Mouse (Mus musculus) lung, postnatal 4 days (tissue): ENCODE results near the gene Gm3594.
A peak's percentile ranks its signal among the peaks of the same experiment; 100 is the strongest.
"Not testable (repeated sequence)": the region's sequence is repeated elsewhere in the genome, so short reads cannot be mapped to it uniquely, and the experiment has no call there.

Experiments used
- DNase-seq, 2 experiments: peaks; one replicate each; pipeline ENCODE4 v3.0.0; 2021

Gm3594 gene

GRCm38 (mm10) chr14:6444511-6444910, at the start of gene Gm3594:
Gene Gm3594 (minus strand): TSS chr14:6444611.
- DNase-seq: not testable (repeated sequence)

DNA sequence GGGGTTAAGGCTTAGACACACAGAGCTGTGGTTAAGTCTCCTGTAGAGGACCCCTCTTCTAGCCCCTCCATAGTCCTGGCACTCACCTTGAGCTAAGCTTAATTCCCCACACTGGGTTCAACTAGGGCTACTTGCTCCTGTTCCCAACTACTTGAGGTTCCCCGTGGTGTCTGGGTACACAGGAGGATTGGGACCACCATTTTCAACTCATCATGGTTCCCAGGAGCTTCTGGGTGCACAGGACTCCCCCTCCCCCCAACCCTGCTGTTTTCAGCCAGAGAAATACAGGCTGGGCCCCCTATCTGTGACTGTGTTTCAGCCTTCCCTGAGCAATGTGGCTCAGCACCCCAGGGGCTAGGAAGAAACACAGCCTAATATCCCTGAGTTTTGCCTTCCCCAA, 41.9 kb upstream of the Gm3594 start:
- not testable (repeated sequence) for DNase-seq

GRCm38 (mm10) chr14:6485541-6485940, 41.1 kb upstream of the Gm3594 start:
- not testable (repeated sequence) for DNase-seq

- DNase-seq: peak in 1 of 2 experiments; percentile 37
Observed at GRCm38 (mm10) chr14:6482126-6482525, 37.7 kb upstream of the Gm3594 start.

- DNase-seq: not testable (repeated sequence)
Observed at GRCm38 (mm10) chr14:6471856-6472255, 27.4 kb upstream of the Gm3594 start.

DNA sequence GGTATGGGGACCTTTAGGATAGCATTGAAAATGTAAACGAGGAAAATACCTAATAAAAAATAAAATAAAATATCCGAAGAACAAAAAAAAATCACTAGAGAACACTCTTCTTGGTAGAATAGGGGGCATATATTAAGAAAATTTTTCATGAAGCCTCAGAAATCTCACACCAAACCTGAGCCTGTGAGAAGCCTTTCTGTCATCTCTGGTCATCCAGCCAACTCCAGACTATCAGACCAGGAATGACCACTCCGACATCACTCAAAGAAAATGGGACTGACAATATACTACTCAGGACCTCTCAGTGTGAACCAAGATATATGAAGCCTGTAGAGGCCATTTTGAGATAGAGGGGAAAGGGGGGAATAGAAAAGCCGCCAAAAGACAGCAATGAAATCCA, 3.6 kb downstream of the Gm3594 start:
- not testable (repeated sequence) for DNase-seq

DNA sequence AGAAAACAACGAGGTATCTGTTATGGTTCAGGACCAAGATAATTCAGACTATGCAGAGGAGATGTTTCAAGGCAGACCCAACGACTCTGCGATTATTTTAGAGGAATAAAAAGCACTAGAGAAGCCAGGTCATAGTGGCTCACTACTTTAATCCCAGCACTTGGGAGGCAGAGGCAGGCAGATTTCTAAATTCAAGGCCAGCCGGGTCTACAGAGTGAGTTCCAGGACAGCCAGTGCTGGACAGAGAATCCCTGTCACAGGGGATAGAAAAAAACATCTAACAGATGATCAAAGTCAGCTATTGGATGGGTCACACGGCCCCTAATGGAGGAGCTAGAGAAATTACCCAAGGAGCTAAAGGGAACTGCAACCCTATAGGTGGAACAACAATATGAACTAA, 4.2 kb downstream of the Gm3594 start:
- DNase-seq: peak in 1 of 2 experiments; percentile 17

DNA sequence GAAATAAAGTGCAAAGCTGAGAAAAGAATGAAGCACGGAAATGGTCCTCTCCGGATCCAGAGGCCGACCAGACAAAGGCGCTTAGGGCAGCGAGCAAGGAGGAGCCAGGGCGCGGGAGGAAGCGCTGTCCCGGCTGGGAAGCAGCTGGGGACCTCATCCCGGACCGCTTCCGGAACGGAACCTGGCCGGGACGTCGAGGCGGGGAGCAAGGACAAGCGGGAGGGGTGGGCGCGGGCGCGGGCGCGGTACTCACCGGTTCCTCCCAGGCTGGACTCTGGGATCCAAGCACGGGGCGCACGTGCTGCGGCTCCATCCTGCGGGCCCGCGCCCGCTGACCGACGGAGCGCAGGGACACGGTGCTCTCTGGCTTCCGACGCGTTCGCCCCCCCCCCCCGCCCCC, 17.6 kb downstream of the Gm3594 start:
- peak; percentile 39 to 67 for DNase-seq

DNA sequence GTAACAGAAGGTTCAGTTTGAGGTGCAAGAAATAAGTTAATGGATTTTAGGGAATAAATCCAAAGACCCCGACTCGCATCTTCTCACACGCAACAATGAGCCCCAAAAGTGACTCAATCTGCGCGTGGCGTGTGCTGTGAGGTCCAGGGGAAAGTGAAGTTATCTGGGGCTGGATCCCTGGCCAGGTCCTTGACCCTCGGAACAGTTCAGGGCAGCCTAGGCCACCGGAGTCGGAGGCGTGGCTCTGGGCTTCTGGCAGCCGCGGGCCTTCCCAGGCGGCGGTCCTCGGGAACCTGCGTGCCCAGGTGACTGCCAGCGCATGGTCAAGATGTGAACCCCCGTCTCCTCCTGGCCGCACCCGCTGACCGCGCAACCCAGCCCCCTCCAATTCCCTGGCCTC, 18.1 kb downstream of the Gm3594 start:
- not testable (repeated sequence) for DNase-seq

GRCm38 (mm10) chr14:6412382-6412781, 32.0 kb downstream of the Gm3594 start, which contains the start of gene Gm3591:
Gene Gm3591 (minus strand): TSS chr14:6412482.
- not testable (repeated sequence) for DNase-seq

DNA sequence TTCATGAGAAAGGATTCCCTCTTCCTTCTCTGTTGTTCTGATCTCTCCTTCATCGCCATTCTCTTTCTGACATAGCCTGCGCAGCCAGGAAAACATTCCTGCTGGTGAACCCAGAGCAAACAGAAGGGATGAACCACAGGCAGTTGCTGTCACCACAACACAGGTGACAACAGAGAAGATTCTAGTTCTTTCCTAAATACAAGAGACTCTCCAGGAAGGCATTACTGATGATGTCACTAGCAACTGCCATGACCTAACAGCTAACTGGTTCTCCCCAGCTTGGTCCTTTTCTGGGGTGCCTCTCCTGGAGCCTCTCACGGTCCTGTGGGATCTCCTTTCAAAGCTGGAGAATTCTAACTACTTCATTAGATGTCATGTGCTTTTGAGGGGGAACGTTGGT, 54.2 kb downstream of the Gm3594 start, which contains the start of gene Gm16440:
Gene Gm16440, minus strand, starts transcription at position 101 of the 400 bp plus-strand sequence.
- DNase-seq: not testable (repeated sequence)
